Mouse (Mus musculus) liver, embryonic 14.5 days (tissue): Measurements from ENCODE around the gene Ndufa3. TPM values are rescaled to one million over a fixed set of nuclear protein-coding genes. Genes with fewer than 3 reads are reported as not detected.

ENCODE experiments used
- ATAC-seq: fragments of 200-750 bp; cut with Nextera tagmentation; 2 replicates; pipeline ENCODE4 v1.8.0; 2017; ENCODE audit warnings: moderate number of reproducible peaks, mild to moderate bottlenecking, moderate library complexity; ENCODE audit not compliant: insufficient read depth
- DNase-seq, 3 experiments: peaks; one replicate each; pipeline ENCODE4 v3.0.0-alpha.2; 2012 to 2013; ENCODE audit warnings: low read depth in 3 of 3, low spot score in 3 of 3
- H3K27ac ChIP-seq: fragments of 300-500 bp; sonication (generic); 2 replicates; pipeline ENCODE4 v1.5.1; 2014; ENCODE audit warnings: moderate library complexity, mild to moderate bottlenecking, control low read depth, inconsistent platforms
- H3K27me3 ChIP-seq: fragments of 300-500 bp; sonication (generic); 2 replicates; pipeline ENCODE4 v1.6.1; 2014; ENCODE audit warnings: mild to moderate bottlenecking, low read length, moderate library complexity; ENCODE audit not compliant: control insufficient read depth, insufficient read depth
- H3K36me3 ChIP-seq: fragments of 300-500 bp; sonication (generic); replicated peaks from 2 replicates; pipeline ENCODE4 v1.6.1; 2014; ENCODE audit warnings: low read depth; ENCODE audit not compliant: control insufficient read depth, insufficient read depth
- H3K4me1 ChIP-seq, 2 experiments: fragments of 200-500 bp in 1 of 2; fragments of 300-500 bp in 1 of 2; sonication (generic) in 1 of 2; replicated peaks; 2 replicates each; pipeline ENCODE4 v1.6.1; 2012 to 2014; ENCODE audit warnings: antibody characterized with exemption in 1 of 2, inconsistent platforms in 1 of 2, low read length in 1 of 2; ENCODE audit not compliant: control insufficient read depth in 2 of 2, insufficient read depth in 2 of 2
- H3K4me2 ChIP-seq: fragments of 300-500 bp; sonication (generic); 2 replicates; pipeline ENCODE4 v1.6.1; 2014; ENCODE audit warnings: low read depth, mild to moderate bottlenecking, control low read depth, moderate library complexity
- H3K4me3 ChIP-seq, 2 experiments: fragments of 200-500 bp in 1 of 2; fragments of 300-500 bp in 1 of 2; sonication (generic) in 1 of 2; 2 replicates each; pipeline ENCODE4 v1.5.1; 2012 to 2014; ENCODE audit warnings: low read depth in 2 of 2, low read length in 2 of 2, mild to moderate bottlenecking in 2 of 2, control low read depth in 1 of 2, inconsistent platforms in 1 of 2, moderate library complexity in 1 of 2; ENCODE audit not compliant: insufficient read depth in 1 of 2
- H3K9ac ChIP-seq: fragments of 300-500 bp; sonication (generic); replicated peaks from 2 replicates; pipeline ENCODE4 v1.6.1; 2014; ENCODE audit warnings: mild to moderate bottlenecking, control low read depth, moderate library complexity
- H3K9me3 ChIP-seq: fragments of 300-500 bp; sonication (generic); 2 replicates; pipeline ENCODE4 v1.6.1; 2016; ENCODE audit warnings: low read length, mixed read lengths; ENCODE audit not compliant: control insufficient read depth
- CTCF ChIP-seq: IDR thresholded peaks from 2 replicates; pipeline ENCODE4 v1.5.1; 2016; ENCODE audit warnings: antibody characterized with exemption, low read depth, control low read depth
- EP300 ChIP-seq: IDR thresholded peaks from 2 replicates; pipeline ENCODE4 v1.6.1; 2016; ENCODE audit warnings: antibody characterized with exemption, low read depth
- WGBS: fragments of 180-500 bp; shearing (Covaris S2); extraction: QIAGEN DNeasy Blood & Tissue Kit; methylation state at CpG from one replicate; pipeline ENCODE4 v1.1.7; 2014; ENCODE audit not compliant: insufficient replicate concordance; 5-methylcytosine and 5-hydroxymethylcytosine counted together
- polyA plus RNA-seq, 2 experiments: library from polyadenylated mRNA; depleted of rRNA in 1 of 2; stranded (reverse) in 1 of 2; unstranded in 1 of 2; fragments of >200 nt; fragmentation: Nextera tagmentation in 1 of 2; extraction: Ambion mirVana in 1 of 2; gene quantifications; 2 replicates each; pipeline versions ENCODE4 v1.2.1 to v1.2.3; 2012 to 2014

Ndufa3 gene
- polyA plus RNA-seq, 2 experiments, result 106 to 354 TPM

DNA sequence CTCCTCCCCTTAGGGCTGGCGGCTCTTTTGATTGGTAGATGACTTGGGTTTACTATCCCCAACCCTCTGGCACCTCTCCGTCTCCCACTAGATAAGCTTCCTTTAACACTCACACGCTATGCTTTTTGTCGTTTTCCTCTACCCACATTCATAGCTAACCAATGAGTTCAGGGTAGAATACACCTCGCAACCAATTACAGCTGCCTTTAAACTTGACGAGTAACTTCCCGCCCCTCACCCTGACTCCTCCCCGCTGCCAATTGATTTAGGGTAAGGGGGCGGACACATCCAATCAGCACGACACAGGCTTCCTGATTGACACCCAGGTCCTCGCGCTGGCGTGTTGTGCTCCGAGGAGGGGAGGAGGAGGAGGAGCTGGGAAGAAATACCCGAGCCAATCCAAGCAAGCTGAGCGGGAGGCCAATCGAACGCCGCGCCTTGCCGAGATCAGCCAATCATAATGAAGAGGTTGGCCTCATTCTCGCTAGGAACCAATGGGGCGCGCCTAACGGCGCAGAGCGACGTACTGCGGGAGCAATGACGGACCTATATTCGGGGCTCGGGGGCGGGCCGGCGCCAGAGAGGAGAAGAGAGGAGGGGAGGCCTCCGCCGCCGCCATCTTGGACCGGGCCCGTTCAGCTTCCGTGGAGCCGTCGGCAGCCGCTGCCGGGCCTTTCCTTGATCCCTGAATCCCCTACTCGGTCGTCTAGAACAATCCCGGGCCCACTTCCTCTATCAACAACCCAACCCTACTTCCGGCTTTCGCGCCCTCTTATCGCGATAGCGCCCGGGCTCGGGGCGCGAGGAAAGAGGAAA lies 27.7 kb downstream of the Ndufa3 start, which contains the start of gene Cnot3:
Gene Cnot3, plus strand, starts transcription at position 597 of the 816 bp plus-strand sequence.
- Histone ChIP-seq H3K9ac (peak within 1 kb of the TSS; percentile 98), H3K4me1 (peaks cover 20 to 25% of the 10 kb centered on the region in 2 experiments), H3K4me3 (peak within 1 kb of the TSS; percentile 86 to 89), H3K27ac (peak within 1 kb of the TSS; percentile 93), H3K4me2 (peak within 1 kb of the TSS; percentile 93), H3K36me3 (peaks cover 20% of the 10 kb centered on the region), H3K9me3 (no peaks in the 10 kb centered on the region), H3K27me3 (no peaks in the 10 kb centered on the region)
- ATAC-seq, result peak; percentile 96
- DNase-seq, result peak; percentile 99
- WGBS, result under 1% methylated on average over 50 of the region's 58 CpGs
- TF ChIP-seq EP300 (peak; percentile 61), CTCF (no peak)

DNA sequence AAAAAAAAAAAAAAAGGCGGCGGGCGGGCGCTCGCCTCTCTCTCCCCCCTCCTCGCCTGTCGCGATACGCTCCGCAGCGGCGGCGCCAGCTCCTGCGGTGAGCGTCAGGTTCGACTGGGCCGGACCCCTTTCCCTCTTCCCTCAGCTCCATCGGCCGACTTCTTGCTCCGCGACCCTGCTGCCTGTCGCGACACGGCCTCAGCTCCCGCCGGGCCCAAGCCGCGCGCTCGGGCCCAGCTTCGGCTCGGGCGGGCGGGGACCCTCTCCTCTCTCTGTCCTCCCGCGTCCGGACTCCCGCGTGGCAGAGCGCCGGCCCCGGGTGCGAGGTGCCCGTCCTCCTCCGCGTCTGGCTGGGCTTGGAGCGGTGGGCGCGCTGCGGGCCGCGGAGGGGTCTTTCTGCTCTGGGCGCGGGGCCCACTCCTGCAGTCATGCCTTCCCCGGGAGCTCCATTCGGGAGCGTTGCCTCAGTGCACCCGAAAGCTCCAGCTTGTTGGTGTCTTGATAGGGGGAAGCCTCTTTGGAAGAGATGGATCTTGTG lies 28.4 kb downstream of the Ndufa3 start:
- DNase-seq (no peak), ATAC-seq (no peak)
- Histone ChIP-seq H3K9me3 (no peaks in the 10 kb centered on the region), H3K36me3 (peaks cover 22% of the 10 kb centered on the region), H3K4me1 (peaks cover 20 to 25% of the 10 kb centered on the region in 2 experiments), H3K9ac (peak overlapping the region; percentile 98), H3K4me2 (peak overlapping the region; percentile 93), H3K27me3 (no peaks in the 10 kb centered on the region), H3K27ac (peak overlapping the region; percentile 93), H3K4me3 (peak overlapping the region; percentile 86 to 89)
- TF ChIP-seq CTCF, result no peak
- TF ChIP-seq EP300, result no peak
- under 1% methylated on average over 53 of the region's 58 CpGs for WGBS

DNA sequence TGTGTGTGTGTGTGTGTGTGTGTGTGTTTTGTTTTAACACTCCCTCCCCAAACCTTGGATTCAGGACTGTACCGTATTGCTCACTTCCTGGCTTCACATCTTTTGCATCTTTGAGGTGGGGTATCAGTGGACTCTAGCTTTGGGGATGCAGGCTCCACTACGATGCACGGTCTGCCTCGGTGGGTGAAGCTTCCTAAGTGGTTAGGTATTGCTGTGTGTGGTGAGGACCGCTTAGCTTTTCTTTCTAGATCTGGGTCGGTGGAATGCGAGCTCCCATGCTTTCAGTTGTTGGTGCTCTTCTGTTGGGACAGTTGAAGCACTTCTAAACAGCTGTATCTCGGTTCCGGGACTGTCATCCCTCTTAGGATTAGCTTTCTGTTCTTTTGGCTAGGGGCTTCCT lies 29.0 kb downstream of the Ndufa3 start:
- Histone ChIP-seq H3K27ac (peak overlapping the region; percentile 93), H3K36me3 (peaks cover 23% of the 10 kb centered on the region)
- no peak for DNase-seq

DNA sequence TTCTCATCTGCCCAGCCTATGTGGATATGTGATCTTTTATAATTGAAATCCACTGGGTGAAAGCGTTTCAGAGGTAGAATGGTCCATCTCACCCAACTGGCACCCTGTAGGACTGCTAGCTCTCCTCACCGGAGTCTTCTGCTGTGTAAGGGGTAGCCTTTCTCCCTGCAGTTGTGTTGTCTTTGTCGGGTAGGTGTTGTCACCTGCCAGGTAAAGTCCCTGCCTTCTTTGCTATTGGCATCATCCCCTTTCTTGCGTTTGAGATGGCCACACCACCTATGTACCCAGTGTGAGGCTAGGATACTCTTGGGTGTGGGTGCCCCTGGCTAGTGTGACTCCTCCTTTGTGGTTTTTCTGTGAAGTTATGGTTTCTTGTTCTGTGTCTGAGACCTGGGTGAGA lies 29.5 kb downstream of the Ndufa3 start:
- peak overlapping the region; percentile 98 for H3K9ac ChIP-seq
- DNase-seq, result no peak
- peak overlapping the region; percentile 93 for H3K4me2 ChIP-seq
- no peak for ATAC-seq
- H3K4me1 ChIP-seq, result peaks cover 20 to 25% of the 10 kb centered on the region in 2 experiments
- 41% methylated on average over 4 of the region's 4 CpGs for WGBS
- H3K9me3 ChIP-seq, result no peaks in the 10 kb centered on the region
- H3K27me3 ChIP-seq, result no peaks in the 10 kb centered on the region
- peaks cover 25% of the 10 kb centered on the region for H3K36me3 ChIP-seq
- no peak for TF ChIP-seq EP300
- TF ChIP-seq CTCF, result no peak
- H3K27ac ChIP-seq, result peak overlapping the region; percentile 13; the same call in 1 of the 2 replicates
- peak overlapping the region; percentile 86 to 89 for H3K4me3 ChIP-seq

More for the DNA sequence above, 29.0 kb downstream of the Ndufa3 start:
- 10% methylated on average over 9 of the region's 9 CpGs for WGBS
- no peak for TF ChIP-seq EP300
- TF ChIP-seq CTCF, result no peak
- no peaks in the 10 kb centered on the region for H3K27me3 ChIP-seq
- peak overlapping the region; percentile 93 for H3K4me2 ChIP-seq
- no peak for ATAC-seq
- peak overlapping the region; percentile 98 for H3K9ac ChIP-seq
- H3K4me1 ChIP-seq, result peaks cover 20 to 25% of the 10 kb centered on the region in 2 experiments
- H3K4me3 ChIP-seq, result peak overlapping the region; percentile 86 to 89
- H3K9me3 ChIP-seq, result no peaks in the 10 kb centered on the region

DNA sequence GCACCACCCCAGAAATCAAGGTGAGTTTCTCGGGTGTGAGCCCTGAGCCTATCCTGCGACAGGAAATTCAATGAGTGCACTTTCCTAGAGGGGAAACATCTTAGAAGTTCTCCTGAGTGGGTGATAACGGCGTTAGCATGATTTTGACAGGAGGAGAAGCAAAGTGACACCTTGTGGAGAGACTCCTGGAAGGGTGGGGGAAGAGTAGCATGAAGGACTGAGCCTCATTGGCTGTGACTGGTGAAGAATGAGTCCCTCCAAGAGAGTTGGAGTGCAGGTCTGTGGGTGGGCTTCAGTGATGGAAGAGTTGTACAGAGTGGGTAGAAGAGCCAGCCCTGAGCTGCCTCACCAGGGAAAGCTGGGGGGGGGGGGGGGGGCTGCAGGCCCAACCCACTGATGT lies 39.8 kb downstream of the Ndufa3 start:
- Histone ChIP-seq H3K4me1 (no peaks in the 10 kb centered on the region), H3K9ac (no peak overlapping the region), H3K27me3 (no peaks in the 10 kb centered on the region), H3K27ac (no peak overlapping the region), H3K36me3 (peaks cover 98% of the 10 kb centered on the region), H3K4me3 (no peak overlapping the region), H3K4me2 (no peak overlapping the region), H3K9me3 (no peaks in the 10 kb centered on the region)
- no peak for DNase-seq
- TF ChIP-seq EP300 (no peak), CTCF (no peak)
- WGBS, result 82% methylated on average over 4 of the region's 4 CpGs
- ATAC-seq, result no peak
